Mouse (Mus musculus) heart, postnatal 0 days (tissue): ENCODE results near the gene Dock8.

Source experiments
- CTCF ChIP-seq: IDR thresholded peaks from 2 replicates; pipeline ENCODE4 v1.5.1; 2016; ENCODE audit warnings: antibody characterized with exemption, control low read depth, low read depth
- EP300 ChIP-seq: IDR thresholded peaks from 2 replicates; pipeline ENCODE4 v1.6.1; 2016; ENCODE audit warnings: antibody characterized with exemption, low read depth

DNA sequence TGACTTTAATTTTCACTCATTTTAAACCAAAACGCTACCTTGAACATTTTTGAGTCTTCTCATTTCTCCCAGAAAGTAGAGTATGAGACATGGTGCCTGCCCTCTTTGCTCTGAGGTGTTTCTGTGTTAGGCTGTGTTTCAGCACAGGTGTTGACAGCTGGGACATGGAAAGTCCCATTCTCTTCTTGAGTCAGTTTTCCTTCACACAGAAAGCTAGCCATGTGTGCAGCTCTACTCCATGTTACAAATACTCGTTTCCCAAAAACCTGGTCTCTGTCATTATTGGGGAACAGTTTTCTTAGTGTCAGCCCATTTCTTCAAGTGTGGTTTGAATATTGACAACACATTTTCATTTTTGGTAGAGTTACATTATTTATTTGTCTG, 63.5 kb downstream of the Dock8 start:
- TF ChIP-seq CTCF = no peak
- TF ChIP-seq EP300 = no peak
